Mouse (Mus musculus): Measurements from ENCODE around the gene Nrg3. TPM values are rescaled to one million over a fixed set of nuclear protein-coding genes. Genes with fewer than 3 reads are reported as not detected.

Nrg3 gene
- polyA plus RNA-seq, 2 experiments: 0.10 TPM; not detected in 1

DNA sequence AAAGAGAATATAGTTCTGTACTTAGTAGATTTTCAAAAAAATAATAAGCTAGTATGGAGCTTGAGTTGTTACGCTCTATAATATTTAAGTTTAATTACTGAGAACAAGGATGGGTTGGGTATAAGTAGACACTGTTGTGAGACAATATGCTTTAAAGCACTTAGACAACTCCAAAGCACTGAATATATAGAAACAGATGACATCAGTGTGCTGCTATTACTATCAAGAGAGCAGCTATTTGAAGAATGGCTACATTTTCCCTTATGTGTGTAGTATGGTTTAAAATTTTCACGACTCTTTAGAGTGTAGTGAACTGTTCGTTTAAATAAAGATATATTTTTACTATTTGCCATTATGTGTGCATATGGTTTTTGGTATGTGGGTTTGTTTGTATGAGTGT is 771.9 kb downstream of the Nrg3 start:
- no peak for TF ChIP-seq POLR2A (IDR thresholded peaks at IDR 0.05; ENCODE audit: borderline replicate concordance, extremely low read depth, insufficient read depth, insufficient read length)
- WGBS: 82% methylated on average over 3 of the region's 3 CpGs
- ATAC-seq (ENCODE audit: low FRiP score, low read depth): peak; percentile 70; the same call in 1 of the 2 replicates

DNA sequence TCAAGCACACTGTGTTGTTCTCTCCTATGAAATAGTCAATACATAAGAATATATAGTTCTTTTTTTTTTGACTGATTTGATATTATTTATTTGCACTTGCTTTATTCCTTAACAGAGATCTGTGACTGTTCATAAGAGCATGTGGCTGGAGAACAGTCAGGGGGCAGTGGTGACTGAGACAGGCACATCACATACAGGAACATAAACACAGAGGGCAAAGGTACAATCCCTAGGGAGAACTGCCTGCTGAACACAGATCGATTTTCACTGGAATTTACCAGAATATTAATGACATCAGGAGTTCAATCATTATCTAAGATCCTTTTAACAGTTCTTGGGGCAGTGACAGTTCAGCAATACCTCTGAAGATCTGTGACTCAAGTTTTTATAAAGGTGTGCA is 812.9 kb downstream of the Nrg3 start:
- TF ChIP-seq POLR2A (IDR thresholded peaks at IDR 0.05; ENCODE audit: borderline replicate concordance, extremely low read depth, insufficient read depth, insufficient read length): no peak
- WGBS: 61% methylated on average over 1 of the region's 1 CpGs
- ATAC-seq (ENCODE audit: low FRiP score, low read depth): no peak

More for the DNA sequence above, 771.9 kb downstream of the Nrg3 start:
- Histone ChIP-seq H3K36me3 (ENCODE audit: control insufficient read depth, insufficient read depth, low read length) (no peaks in the 10 kb centered on the region), H3K4me1 (ENCODE audit: control insufficient read depth, insufficient read depth, low read length) (no peaks in the 10 kb centered on the region), H3K9ac (ENCODE audit: low read depth, low read length, severe bottlenecking) (no peak overlapping the region), H3K27me3 (ENCODE audit: control insufficient read depth, insufficient read depth, low read length) (no peaks in the 10 kb centered on the region), H3K4me2 (replicated peaks; ENCODE audit: low read depth, low read length, severe bottlenecking) (no peak overlapping the region), H3K4me3 (replicated peaks; ENCODE audit: low read length) (no peak overlapping the region), H3K27ac (replicated peaks; ENCODE audit: low read depth, low read length) (no peak overlapping the region), H3K9me3 (ENCODE audit: control insufficient read depth, low read length) (no peaks in the 10 kb centered on the region)
- DNase-seq (ENCODE audit: low spot score): no peak

DNA sequence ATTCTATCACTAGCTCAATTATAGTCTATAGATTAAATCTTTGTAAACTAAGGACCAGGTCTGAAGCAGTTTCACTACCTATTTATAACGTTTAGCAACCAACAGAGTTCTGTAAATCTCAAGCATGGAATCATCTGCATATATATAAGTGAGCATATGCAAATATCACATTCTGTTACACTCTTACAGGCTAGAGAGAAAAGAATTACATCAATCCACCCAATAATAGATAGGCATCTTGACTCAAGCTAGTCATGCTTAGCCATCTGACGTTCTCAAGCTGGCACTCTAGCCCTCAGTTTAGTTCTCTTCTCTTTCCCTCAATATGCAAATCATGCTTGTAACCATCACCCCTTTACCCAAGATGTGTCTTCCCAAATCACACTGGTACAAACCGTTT is 835.8 kb downstream of the Nrg3 start:
- WGBS: 81% methylated on average over 3 of the region's 3 CpGs
- no peak for TF ChIP-seq POLR2A (IDR thresholded peaks at IDR 0.05; ENCODE audit: borderline replicate concordance, extremely low read depth, insufficient read depth, insufficient read length)

More for the DNA sequence above, 812.9 kb downstream of the Nrg3 start:
- Histone ChIP-seq H3K4me3 (replicated peaks; ENCODE audit: low read length) (no peak overlapping the region), H3K4me2 (replicated peaks; ENCODE audit: low read depth, low read length, severe bottlenecking) (no peak overlapping the region), H3K9ac (ENCODE audit: low read depth, low read length, severe bottlenecking) (no peak overlapping the region), H3K27ac (replicated peaks; ENCODE audit: low read depth, low read length) (no peak overlapping the region), H3K4me1 (ENCODE audit: control insufficient read depth, insufficient read depth, low read length) (no peaks in the 10 kb centered on the region), H3K9me3 (ENCODE audit: control insufficient read depth, low read length) (no peaks in the 10 kb centered on the region), H3K27me3 (ENCODE audit: control insufficient read depth, insufficient read depth, low read length) (no peaks in the 10 kb centered on the region), H3K36me3 (ENCODE audit: control insufficient read depth, insufficient read depth, low read length) (no peaks in the 10 kb centered on the region)
- no peak for DNase-seq (ENCODE audit: low spot score)

DNA sequence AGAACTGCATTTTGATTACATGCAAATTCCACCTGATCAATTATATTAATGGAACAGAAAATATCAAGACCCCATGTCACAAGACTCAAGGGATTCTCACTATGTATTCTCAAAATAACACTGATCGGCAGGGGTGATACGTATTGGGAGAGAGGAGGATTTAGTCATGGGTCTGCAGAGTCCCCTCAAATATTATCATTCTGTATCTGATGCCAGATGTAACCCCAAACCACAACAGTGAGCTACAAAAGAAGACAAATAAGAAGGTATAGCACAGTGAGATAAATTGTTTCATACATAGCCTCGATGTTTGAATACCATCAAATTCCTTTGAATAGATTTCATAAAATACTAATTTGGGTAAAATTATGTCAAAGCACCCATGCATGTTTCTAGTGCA is 842.8 kb downstream of the Nrg3 start:
- no peak for TF ChIP-seq POLR2A (IDR thresholded peaks at IDR 0.05; ENCODE audit: borderline replicate concordance, extremely low read depth, insufficient read depth, insufficient read length)
- no peak overlapping the region for H3K27ac ChIP-seq (replicated peaks; ENCODE audit: low read depth, low read length)
- 94% methylated on average over 3 of the region's 3 CpGs for WGBS
- H3K36me3 ChIP-seq (ENCODE audit: control insufficient read depth, insufficient read depth, low read length): no peaks in the 10 kb centered on the region
- H3K4me3 ChIP-seq (replicated peaks; ENCODE audit: low read length): no peak overlapping the region
- H3K9ac ChIP-seq (ENCODE audit: low read depth, low read length, severe bottlenecking): no peak overlapping the region
- H3K9me3 ChIP-seq (ENCODE audit: control insufficient read depth, low read length): no peaks in the 10 kb centered on the region
- no peaks in the 10 kb centered on the region for H3K27me3 ChIP-seq (ENCODE audit: control insufficient read depth, insufficient read depth, low read length)
- ATAC-seq (ENCODE audit: low FRiP score, low read depth) (no peak), DNase-seq (ENCODE audit: low spot score) (no peak)
- H3K4me1 ChIP-seq (ENCODE audit: control insufficient read depth, insufficient read depth, low read length): no peaks in the 10 kb centered on the region
- no peak overlapping the region for H3K4me2 ChIP-seq (replicated peaks; ENCODE audit: low read depth, low read length, severe bottlenecking)

More for the DNA sequence above, 835.8 kb downstream of the Nrg3 start:
- no peaks in the 10 kb centered on the region for H3K9me3 ChIP-seq (ENCODE audit: control insufficient read depth, low read length)
- H3K36me3 ChIP-seq (ENCODE audit: control insufficient read depth, insufficient read depth, low read length): no peaks in the 10 kb centered on the region
- no peak for DNase-seq (ENCODE audit: low spot score)
- ATAC-seq (ENCODE audit: low FRiP score, low read depth): no peak
- H3K27ac ChIP-seq (replicated peaks; ENCODE audit: low read depth, low read length): no peak overlapping the region
- H3K27me3 ChIP-seq (ENCODE audit: control insufficient read depth, insufficient read depth, low read length): no peaks in the 10 kb centered on the region
- no peaks in the 10 kb centered on the region for H3K4me1 ChIP-seq (ENCODE audit: control insufficient read depth, insufficient read depth, low read length)
- no peak overlapping the region for H3K9ac ChIP-seq (ENCODE audit: low read depth, low read length, severe bottlenecking)
- H3K4me2 ChIP-seq (replicated peaks; ENCODE audit: low read depth, low read length, severe bottlenecking): no peak overlapping the region
- H3K4me3 ChIP-seq (replicated peaks; ENCODE audit: low read length): no peak overlapping the region

DNA sequence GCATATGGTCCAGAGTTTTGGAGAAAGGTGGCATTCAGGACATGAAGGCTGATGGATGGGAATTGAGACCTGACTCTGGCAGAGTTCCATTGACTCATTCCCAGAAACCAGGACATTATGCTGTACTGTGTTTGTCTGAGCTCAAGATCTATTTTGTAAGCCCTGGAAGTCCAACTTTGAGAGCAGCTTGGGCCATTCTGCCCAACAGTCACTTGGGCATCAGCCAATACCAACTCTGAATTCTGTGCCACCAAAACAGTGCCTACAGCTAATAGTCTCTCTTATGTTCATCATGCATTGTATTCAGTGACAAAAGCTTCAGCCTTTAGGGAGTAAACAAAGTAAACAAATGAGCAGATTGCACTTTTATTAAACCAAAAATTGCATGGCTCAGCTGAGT is 843.2 kb downstream of the Nrg3 start:
- ATAC-seq (ENCODE audit: low FRiP score, low read depth) (no peak), DNase-seq (ENCODE audit: low spot score) (no peak)
- H3K4me1 ChIP-seq (ENCODE audit: control insufficient read depth, insufficient read depth, low read length): no peaks in the 10 kb centered on the region
- no peak for TF ChIP-seq POLR2A (IDR thresholded peaks at IDR 0.05; ENCODE audit: borderline replicate concordance, extremely low read depth, insufficient read depth, insufficient read length)
- H3K27ac ChIP-seq (replicated peaks; ENCODE audit: low read depth, low read length): no peak overlapping the region
- H3K9me3 ChIP-seq (ENCODE audit: control insufficient read depth, low read length): no peaks in the 10 kb centered on the region
- no peak overlapping the region for H3K4me2 ChIP-seq (replicated peaks; ENCODE audit: low read depth, low read length, severe bottlenecking)
- no peak overlapping the region for H3K9ac ChIP-seq (ENCODE audit: low read depth, low read length, severe bottlenecking)
- H3K4me3 ChIP-seq (replicated peaks; ENCODE audit: low read length): no peak overlapping the region
- H3K27me3 ChIP-seq (ENCODE audit: control insufficient read depth, insufficient read depth, low read length): no peaks in the 10 kb centered on the region
- H3K36me3 ChIP-seq (ENCODE audit: control insufficient read depth, insufficient read depth, low read length): no peaks in the 10 kb centered on the region
